Mouse (Mus musculus): ENCODE data around the gene Lrp1. TPM values are rescaled to one million over a fixed set of nuclear protein-coding genes. Genes with fewer than 3 reads are reported as not detected.

The Lrp1 gene
- polyA plus RNA-seq, 1 experiment from 2014 or later: 71.2 TPM

DNA sequence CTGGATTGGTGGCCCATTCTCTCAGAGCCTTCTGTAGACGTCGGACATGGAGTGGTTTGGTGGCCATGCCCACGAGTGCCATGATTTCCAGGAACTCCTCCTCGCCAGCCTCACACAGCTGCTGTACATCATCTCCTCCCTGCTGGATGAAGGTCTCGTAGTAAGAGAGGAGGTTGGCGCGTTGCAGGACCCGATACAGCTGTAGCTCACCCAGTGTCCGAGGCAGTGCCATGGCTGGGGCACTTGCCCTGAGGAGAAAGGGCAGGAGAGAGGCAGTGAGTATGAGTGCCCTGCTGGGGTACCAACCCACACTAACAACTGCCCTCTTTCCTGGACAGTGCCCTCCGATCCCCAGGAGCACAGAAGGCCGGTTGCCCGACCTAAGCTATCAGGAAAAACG is 43.9 kb upstream of the Lrp1 start:
- H3K9me3 ChIP-seq (ENCODE audit: control insufficient read depth, low read length): no peaks in the 10 kb centered on the region
- peaks cover 69% of the 10 kb centered on the region for H3K27me3 ChIP-seq (ENCODE audit: control insufficient read depth, insufficient read depth, low read length)
- H3K36me3 ChIP-seq (ENCODE audit: control insufficient read depth, insufficient read depth, low read length): no peaks in the 10 kb centered on the region
- H3K4me3 ChIP-seq (ENCODE audit: low read depth, low read length): no peak overlapping the region
- H3K4me2 ChIP-seq (ENCODE audit: low read depth, low read length, severe bottlenecking): no peak overlapping the region
- H3K9ac ChIP-seq (ENCODE audit: low read length): no peak overlapping the region
- no peak overlapping the region for H3K27ac ChIP-seq (ENCODE audit: low read depth, low read length)
- 16% methylated on average over 13 of the region's 13 CpGs for WGBS
- H3K4me1 ChIP-seq (replicated peaks; ENCODE audit: control insufficient read depth, insufficient read depth, low read length): peaks cover 34% of the 10 kb centered on the region
- ATAC-seq (replicated peaks; ENCODE audit: low FRiP score) (no peak), DNase-seq (ENCODE audit: low spot score) (no peak)

DNA sequence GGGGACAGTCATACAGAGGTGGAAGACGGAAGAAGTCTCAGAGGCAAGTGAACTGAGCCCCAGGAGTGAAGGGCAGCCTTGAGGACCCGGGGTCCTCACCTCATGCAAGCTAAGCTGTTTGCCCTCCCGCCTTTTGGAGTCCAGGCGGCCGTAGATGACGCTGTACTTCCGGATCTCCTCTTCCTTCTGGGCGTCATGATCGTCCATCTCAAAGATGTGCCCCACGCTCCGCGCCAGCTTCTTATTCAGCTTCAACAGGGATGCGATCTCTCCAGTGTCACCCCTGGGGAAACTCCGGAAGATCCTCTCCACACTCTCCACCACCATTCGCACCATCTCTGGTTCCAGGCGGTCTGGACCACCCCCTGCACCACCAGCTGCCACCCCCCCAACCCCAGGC is 43.2 kb upstream of the Lrp1 start:
- Histone ChIP-seq H3K4me2 (ENCODE audit: low read depth, low read length, severe bottlenecking) (no peak overlapping the region), H3K27me3 (ENCODE audit: control insufficient read depth, insufficient read depth, low read length) (peaks cover 69% of the 10 kb centered on the region), H3K4me1 (replicated peaks; ENCODE audit: control insufficient read depth, insufficient read depth, low read length) (peaks cover 34% of the 10 kb centered on the region), H3K4me3 (ENCODE audit: low read depth, low read length) (0 out of 2 replicates have a peak overlapping the region, but pooled peaks have one; percentile 5), H3K9ac (ENCODE audit: low read length) (no peak overlapping the region), H3K27ac (ENCODE audit: low read depth, low read length) (no peak overlapping the region), H3K36me3 (ENCODE audit: control insufficient read depth, insufficient read depth, low read length) (no peaks in the 10 kb centered on the region), H3K9me3 (ENCODE audit: control insufficient read depth, low read length) (no peaks in the 10 kb centered on the region)
- no peak for ATAC-seq (replicated peaks; ENCODE audit: low FRiP score)
- 12% methylated on average over 16 of the region's 16 CpGs for WGBS
- DNase-seq (ENCODE audit: low spot score): no peak

DNA sequence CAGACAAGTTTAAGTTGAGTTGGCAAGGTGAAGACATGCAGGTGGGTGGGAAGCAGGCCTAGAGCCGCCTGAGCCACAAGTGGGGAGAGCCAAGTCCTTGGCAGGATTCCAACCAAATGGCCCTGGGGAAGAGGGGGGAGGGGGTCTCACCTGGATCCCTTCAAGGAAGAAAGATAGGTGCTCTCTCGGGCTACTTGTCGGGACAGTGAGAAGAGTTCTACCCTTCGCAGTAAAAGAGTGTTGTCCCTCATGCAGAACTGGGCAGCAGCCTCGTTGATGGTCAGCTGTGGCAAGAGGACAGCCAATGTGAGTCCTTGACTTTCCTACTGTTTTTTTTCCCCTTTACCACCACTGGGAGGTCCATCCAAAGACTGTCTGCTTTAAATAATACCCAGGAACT is 42.6 kb upstream of the Lrp1 start:
- no peak overlapping the region for H3K9ac ChIP-seq (ENCODE audit: low read length)
- ATAC-seq (replicated peaks; ENCODE audit: low FRiP score) (no peak), DNase-seq (ENCODE audit: low spot score) (no peak)
- peaks cover 69% of the 10 kb centered on the region for H3K27me3 ChIP-seq (ENCODE audit: control insufficient read depth, insufficient read depth, low read length)
- no peak overlapping the region for H3K4me3 ChIP-seq (ENCODE audit: low read depth, low read length)
- WGBS: 20% methylated on average over 5 of the region's 5 CpGs
- no peaks in the 10 kb centered on the region for H3K9me3 ChIP-seq (ENCODE audit: control insufficient read depth, low read length)
- no peak overlapping the region for H3K4me2 ChIP-seq (ENCODE audit: low read depth, low read length, severe bottlenecking)
- no peak overlapping the region for H3K27ac ChIP-seq (ENCODE audit: low read depth, low read length)
- H3K36me3 ChIP-seq (ENCODE audit: control insufficient read depth, insufficient read depth, low read length): no peaks in the 10 kb centered on the region
- peaks cover 33% of the 10 kb centered on the region for H3K4me1 ChIP-seq (replicated peaks; ENCODE audit: control insufficient read depth, insufficient read depth, low read length)

DNA sequence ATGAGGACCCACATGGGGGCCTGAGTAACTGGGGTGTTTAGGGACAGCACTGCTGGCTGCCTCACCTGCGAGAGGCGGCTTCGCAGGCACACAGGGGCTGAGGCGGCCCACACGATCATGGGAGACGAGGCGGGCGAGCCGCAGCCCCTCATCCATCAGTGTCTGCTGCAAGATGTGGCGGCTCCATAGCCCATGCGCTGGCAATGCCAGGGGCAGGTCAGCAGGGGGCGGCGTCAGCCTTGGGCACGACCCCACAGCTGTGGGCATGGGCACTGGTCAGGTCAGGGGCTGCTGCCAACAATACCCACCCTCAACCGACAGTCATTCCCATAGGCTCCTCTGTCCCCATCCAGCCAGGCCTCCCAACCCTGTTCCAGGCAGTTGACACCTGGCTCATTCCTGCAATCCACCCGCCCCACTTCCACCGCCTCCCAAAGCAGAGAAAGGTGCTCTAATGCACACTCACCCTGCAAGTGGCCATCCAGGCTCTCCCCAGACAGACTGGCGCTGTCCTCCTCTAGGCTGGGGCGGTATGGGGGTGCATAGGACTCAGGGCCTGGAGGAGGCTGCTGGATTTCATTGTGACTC is 41.8 kb upstream of the Lrp1 start:
- DNase-seq (ENCODE audit: low spot score) (peak; percentile 69), ATAC-seq (replicated peaks; ENCODE audit: low FRiP score) (no peak)
- peaks cover 26% of the 10 kb centered on the region for H3K4me1 ChIP-seq (replicated peaks; ENCODE audit: control insufficient read depth, insufficient read depth, low read length)
- peaks cover 63% of the 10 kb centered on the region for H3K27me3 ChIP-seq (ENCODE audit: control insufficient read depth, insufficient read depth, low read length)
- no peak overlapping the region for H3K9ac ChIP-seq (ENCODE audit: low read length)
- no peaks in the 10 kb centered on the region for H3K9me3 ChIP-seq (ENCODE audit: control insufficient read depth, low read length)
- H3K27ac ChIP-seq (ENCODE audit: low read depth, low read length): no peak overlapping the region
- no peak overlapping the region for H3K4me3 ChIP-seq (ENCODE audit: low read depth, low read length)
- 11% methylated on average over 19 of the region's 19 CpGs for WGBS
- H3K4me2 ChIP-seq (ENCODE audit: low read depth, low read length, severe bottlenecking): peak overlapping the region; percentile 26; the same call in 1 of the 2 replicates
- H3K36me3 ChIP-seq (ENCODE audit: control insufficient read depth, insufficient read depth, low read length): no peaks in the 10 kb centered on the region

DNA sequence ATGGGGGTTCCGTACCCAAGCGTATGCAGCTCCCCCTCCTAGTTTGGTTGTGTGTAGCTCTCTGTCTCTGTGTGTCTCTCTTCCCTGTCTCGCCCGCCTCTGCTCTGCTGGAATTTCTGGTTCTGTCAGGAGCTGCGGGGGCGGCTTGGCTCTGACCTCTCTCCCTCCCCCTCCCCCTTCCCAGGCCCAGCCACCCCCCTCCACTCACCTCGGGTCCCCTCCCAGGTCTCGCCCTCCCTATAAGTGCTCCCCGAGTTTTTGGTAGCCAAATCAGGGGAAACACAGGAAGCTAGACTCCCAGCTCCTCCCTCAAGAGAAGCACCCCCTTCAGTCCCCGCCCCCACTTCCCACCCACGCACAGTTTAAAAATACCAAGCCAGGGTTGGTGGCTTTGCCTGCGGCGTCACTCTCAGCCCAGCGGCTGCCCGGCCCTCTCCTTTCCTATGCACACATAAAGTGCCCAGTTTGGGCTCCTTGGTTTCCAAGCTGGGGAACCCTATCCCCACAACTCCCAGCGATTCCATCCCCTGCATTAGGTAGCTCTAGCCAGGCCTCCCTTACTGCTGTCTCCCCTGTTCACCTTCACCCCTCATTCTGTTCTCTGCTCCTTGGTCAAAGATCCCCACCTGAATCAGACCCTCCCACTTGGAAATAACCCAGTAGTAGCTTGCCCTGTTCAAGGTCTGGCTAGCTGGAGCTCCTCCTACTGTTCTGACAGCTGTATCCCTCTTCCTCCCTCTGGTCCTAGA is 41.1 kb upstream of the Lrp1 start:
- H3K4me3 ChIP-seq (ENCODE audit: low read depth, low read length): no peak overlapping the region
- H3K4me2 ChIP-seq (ENCODE audit: low read depth, low read length, severe bottlenecking): peak overlapping the region; percentile 26; the same call in 1 of the 2 replicates
- H3K9me3 ChIP-seq (ENCODE audit: control insufficient read depth, low read length): no peaks in the 10 kb centered on the region
- H3K27ac ChIP-seq (ENCODE audit: low read depth, low read length): no peak overlapping the region
- peaks cover 20% of the 10 kb centered on the region for H3K4me1 ChIP-seq (replicated peaks; ENCODE audit: control insufficient read depth, insufficient read depth, low read length)
- H3K27me3 ChIP-seq (ENCODE audit: control insufficient read depth, insufficient read depth, low read length): peaks cover 56% of the 10 kb centered on the region
- DNase-seq (ENCODE audit: low spot score): no peak
- ATAC-seq (replicated peaks; ENCODE audit: low FRiP score): no peak
- 7% methylated on average over 16 of the region's 16 CpGs for WGBS
- no peak overlapping the region; the same call in 1 of the 2 replicates for H3K9ac ChIP-seq (ENCODE audit: low read length)
- H3K36me3 ChIP-seq (ENCODE audit: control insufficient read depth, insufficient read depth, low read length): no peaks in the 10 kb centered on the region

DNA sequence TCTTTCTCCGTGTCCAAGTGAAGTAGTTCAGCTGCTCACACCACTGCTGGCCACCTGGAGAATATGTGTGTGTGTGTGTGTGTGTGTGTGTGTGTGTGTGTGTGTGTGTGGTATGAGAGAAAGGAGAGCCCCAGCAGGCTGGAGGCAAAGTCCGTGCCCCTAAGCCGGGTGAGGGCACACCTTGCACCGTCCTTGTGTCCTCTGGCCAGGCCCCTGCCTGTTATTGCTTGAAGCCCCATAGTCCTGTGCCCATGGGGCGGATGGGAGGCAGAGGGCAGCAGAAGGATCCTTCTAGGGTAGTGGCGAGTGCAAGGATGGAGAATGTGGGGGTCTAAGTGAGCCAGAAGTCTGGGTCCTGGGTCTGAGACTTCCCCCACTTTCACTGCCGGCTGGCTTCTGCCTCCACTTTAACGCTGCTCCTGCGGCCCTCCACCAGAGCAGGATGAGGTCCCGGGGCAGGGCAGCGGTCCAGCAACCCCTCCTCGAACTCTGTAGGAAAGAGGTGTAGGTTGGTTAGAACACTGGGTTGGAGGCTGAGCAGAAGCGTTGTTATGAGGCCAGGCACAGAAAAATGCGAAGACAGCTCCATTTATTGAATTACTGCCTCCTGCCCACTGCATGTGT is 40.5 kb upstream of the Lrp1 start:
- Histone ChIP-seq H3K9ac (ENCODE audit: low read length) (no peak overlapping the region; the same call in 1 of the 2 replicates), H3K4me1 (replicated peaks; ENCODE audit: control insufficient read depth, insufficient read depth, low read length) (peaks cover 17% of the 10 kb centered on the region), H3K27me3 (ENCODE audit: control insufficient read depth, insufficient read depth, low read length) (peaks cover 49% of the 10 kb centered on the region), H3K4me3 (ENCODE audit: low read depth, low read length) (no peak overlapping the region), H3K27ac (ENCODE audit: low read depth, low read length) (no peak overlapping the region), H3K36me3 (ENCODE audit: control insufficient read depth, insufficient read depth, low read length) (no peaks in the 10 kb centered on the region), H3K4me2 (ENCODE audit: low read depth, low read length, severe bottlenecking) (0 out of 2 replicates have a peak overlapping the region, but pooled peaks have one; percentile 21), H3K9me3 (ENCODE audit: control insufficient read depth, low read length) (no peaks in the 10 kb centered on the region)
- 14% methylated on average over 14 of the region's 14 CpGs for WGBS
- ATAC-seq (replicated peaks; ENCODE audit: low FRiP score) (no peak), DNase-seq (ENCODE audit: low spot score) (no peak)

DNA sequence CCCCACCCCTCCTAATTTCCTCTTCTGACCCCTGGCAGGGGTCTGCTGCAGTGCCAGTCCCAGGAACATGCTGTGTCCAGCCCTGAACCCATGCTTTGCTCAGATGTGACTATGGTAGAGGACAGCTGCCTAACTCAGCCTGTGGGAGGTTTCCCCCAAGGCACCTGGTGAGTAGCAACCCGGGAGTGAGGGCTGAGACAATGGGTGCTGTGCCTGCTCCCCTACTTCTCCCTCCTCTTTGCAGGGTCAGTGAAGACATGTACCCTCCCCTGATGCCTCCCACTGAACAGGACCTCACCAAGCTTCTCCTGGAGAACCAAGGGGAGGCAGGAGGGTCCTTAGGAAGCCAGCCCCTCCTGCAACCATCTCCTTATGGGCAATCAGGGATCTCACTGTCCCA is 38.6 kb upstream of the Lrp1 start:
- 27% methylated on average over 1 of the region's 1 CpGs for WGBS

DNA sequence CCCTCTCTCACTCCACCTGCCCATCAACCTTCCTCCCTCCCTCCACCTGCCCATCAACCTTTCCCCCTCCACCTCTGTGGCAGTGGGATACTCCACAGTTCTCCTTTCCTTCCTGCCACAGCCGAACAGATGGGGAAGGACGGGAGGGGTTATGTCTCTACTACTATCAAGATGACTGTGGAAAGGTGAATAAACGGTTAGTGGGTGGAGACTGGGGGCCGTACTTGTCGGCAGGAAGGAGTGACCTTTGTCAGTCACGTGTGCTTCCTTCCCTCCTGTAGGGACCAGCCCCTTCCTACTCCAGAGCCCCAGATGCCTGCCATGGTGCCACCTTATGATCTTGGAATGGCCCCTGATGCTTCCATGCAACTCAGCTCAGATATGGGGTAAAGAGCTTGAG is 37.1 kb upstream of the Lrp1 start:
- DNase-seq (ENCODE audit: low spot score): no peak
- Histone ChIP-seq H3K4me1 (replicated peaks; ENCODE audit: control insufficient read depth, insufficient read depth, low read length) (peaks cover 10% of the 10 kb centered on the region), H3K27ac (ENCODE audit: low read depth, low read length) (no peak overlapping the region), H3K9ac (ENCODE audit: low read length) (no peak overlapping the region; the same call in 1 of the 2 replicates), H3K4me2 (ENCODE audit: low read depth, low read length, severe bottlenecking) (no peak overlapping the region), H3K9me3 (ENCODE audit: control insufficient read depth, low read length) (no peaks in the 10 kb centered on the region), H3K36me3 (ENCODE audit: control insufficient read depth, insufficient read depth, low read length) (no peaks in the 10 kb centered on the region), H3K27me3 (ENCODE audit: control insufficient read depth, insufficient read depth, low read length) (peaks cover 17% of the 10 kb centered on the region), H3K4me3 (ENCODE audit: low read depth, low read length) (no peak overlapping the region)
- no peak for ATAC-seq (replicated peaks; ENCODE audit: low FRiP score)
- 18% methylated on average over 6 of the region's 6 CpGs for WGBS

More for the DNA sequence above, 38.6 kb upstream of the Lrp1 start:
- H3K36me3 ChIP-seq (ENCODE audit: control insufficient read depth, insufficient read depth, low read length): no peaks in the 10 kb centered on the region
- no peaks in the 10 kb centered on the region for H3K9me3 ChIP-seq (ENCODE audit: control insufficient read depth, low read length)
- H3K4me1 ChIP-seq (replicated peaks; ENCODE audit: control insufficient read depth, insufficient read depth, low read length): peaks cover 12% of the 10 kb centered on the region
- no peak overlapping the region for H3K9ac ChIP-seq (ENCODE audit: low read length)
- no peak overlapping the region for H3K4me3 ChIP-seq (ENCODE audit: low read depth, low read length)
- DNase-seq (ENCODE audit: low spot score) (no peak), ATAC-seq (replicated peaks; ENCODE audit: low FRiP score) (no peak)
- no peak overlapping the region for H3K4me2 ChIP-seq (ENCODE audit: low read depth, low read length, severe bottlenecking)
- H3K27ac ChIP-seq (ENCODE audit: low read depth, low read length): no peak overlapping the region
- H3K27me3 ChIP-seq (ENCODE audit: control insufficient read depth, insufficient read depth, low read length): peaks cover 32% of the 10 kb centered on the region
